Mouse (Mus musculus): Measurements from ENCODE around the gene Eif4a1. TPM values are rescaled to one million over a fixed set of nuclear protein-coding genes. Genes with fewer than 3 reads are reported as not detected.
"Not testable (repeated sequence)": the region's sequence is repeated elsewhere in the genome, so short reads cannot be mapped to it uniquely, and the experiment has no call there.

Gene Eif4a1
- polyA plus RNA-seq, 1 experiment from 2014 or later = 555 TPM

DNA sequence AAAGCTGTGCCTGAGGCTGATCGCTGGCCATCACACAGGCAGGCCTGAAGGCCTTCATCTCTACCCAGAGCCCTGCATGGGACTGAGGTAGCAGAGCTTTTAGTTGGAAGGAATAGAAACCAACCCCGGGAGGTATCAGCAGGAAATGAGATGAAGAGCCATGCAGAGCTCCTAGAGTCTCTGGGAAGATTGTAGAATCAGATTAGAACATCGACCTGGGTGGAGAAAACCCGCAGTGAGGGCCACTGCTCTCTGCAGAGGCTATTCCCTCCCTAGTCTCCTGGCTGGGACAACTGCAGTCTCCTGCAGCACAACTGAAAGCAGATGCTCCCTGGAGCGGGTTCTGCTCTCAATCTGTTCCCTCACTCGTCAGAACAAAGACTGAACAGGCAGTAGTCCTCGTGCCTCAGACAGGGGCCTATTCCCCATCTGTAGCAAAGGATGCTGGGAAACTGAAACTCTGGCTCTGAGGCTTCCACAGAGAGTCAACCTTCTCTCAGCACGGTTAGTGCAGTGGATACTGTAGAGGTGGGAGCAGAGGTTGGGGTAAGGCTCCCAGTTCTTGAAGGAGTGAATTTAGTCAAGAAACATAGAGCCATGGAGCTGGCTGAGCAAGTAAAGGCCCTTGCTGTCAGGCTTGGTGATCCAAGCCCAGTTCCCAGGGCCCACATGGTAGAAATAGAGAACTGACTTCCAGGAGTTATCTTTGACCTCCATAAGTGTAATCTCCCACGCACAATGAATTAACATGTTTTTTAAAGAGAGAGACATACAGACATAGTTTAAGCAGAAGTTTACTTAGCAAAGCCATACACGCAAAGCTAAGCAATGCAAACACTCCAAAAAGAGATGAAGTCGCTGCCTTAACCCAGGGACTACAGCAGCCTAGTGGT, 37.6 kb upstream of the Eif4a1 start:
- ATAC-seq (ENCODE audit: low FRiP score) = no peak
- no peak overlapping the region for H3K27ac ChIP-seq
- no peaks in the 10 kb centered on the region for H3K36me3 ChIP-seq
- no peaks in the 10 kb centered on the region for H3K9me3 ChIP-seq (replicated peaks)
- H3K4me3 ChIP-seq = no peak overlapping the region
- WGBS = 47% methylated on average over 11 of the region's 11 CpGs
- H3K27me3 ChIP-seq = 0 out of 2 replicates have a peak, but pooled peaks cover 2% of the 10 kb centered on the region
- no peak overlapping the region for H3K4me2 ChIP-seq (replicated peaks)
- no peaks in the 10 kb centered on the region for H3K4me1 ChIP-seq
- H3K9ac ChIP-seq = no peak overlapping the region

DNA sequence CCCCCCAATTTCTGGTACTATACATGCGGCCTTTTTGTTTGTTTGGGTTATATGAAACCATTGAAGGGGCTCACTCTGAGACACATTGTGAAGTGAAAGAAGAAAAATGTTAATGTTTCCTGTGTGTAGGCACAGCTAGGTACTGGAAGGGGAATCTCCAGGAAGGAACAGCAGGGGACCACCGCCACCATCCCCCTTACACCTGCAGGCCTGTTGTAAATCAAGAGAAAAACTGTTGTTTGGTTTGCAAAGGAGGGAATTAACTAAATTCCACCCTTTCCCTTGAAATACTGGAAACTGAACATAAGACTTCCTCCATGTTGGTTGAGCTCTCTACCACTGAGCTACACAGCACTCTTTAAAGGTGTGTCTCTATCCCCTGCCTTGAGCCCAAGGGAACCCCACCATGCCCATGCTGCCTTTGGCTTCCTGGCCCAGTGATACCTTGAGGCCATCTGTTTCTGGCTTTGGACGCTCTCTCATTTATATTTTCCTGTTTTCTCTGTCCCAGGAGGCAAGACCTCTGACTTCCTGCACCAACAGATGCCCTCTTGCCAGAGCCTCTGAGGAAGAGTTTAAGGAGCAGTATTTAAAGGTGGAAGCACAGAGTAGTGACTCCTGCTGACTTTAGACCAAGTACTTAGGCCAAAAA, 36.5 kb upstream of the Eif4a1 start:
- ATAC-seq (ENCODE audit: low FRiP score) = no peak
- H3K9ac ChIP-seq = no peak overlapping the region
- no peak overlapping the region for H3K4me2 ChIP-seq (replicated peaks)
- no peaks in the 10 kb centered on the region for H3K36me3 ChIP-seq
- no peaks in the 10 kb centered on the region for H3K9me3 ChIP-seq (replicated peaks)
- no peak overlapping the region for H3K27ac ChIP-seq
- WGBS = 77% methylated on average over 3 of the region's 3 CpGs
- 0 out of 2 replicates have a peak, but pooled peaks cover 2% of the 10 kb centered on the region for H3K27me3 ChIP-seq
- no peaks in the 10 kb centered on the region for H3K4me1 ChIP-seq
- no peak overlapping the region for H3K4me3 ChIP-seq

DNA sequence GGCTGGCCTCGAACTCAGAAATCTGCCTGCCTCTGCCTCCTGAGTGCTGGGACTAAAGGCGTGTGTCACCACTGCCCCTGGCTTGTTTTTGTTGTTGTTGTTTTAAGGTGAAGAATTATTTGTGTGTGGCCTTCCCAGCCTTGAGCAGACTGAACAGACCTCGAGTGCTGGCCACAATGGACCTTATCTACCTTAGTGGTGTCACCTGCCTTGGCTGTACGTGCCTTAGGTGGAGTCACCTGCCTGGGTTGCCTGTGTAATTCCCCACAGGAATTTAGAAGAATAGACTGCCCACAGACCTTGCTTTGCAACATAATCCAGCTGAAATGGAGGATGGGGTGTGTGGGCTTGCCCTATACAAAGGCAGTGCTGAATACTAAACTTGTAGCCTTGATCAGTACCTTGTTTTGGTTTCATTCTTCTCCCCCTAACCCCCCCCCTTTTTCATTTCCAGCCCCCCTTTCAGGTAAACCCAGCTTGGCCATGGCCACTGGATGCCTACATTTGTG, 35.7 kb upstream of the Eif4a1 start:
- no peak overlapping the region for H3K9ac ChIP-seq
- 81% methylated on average over 4 of the region's 4 CpGs for WGBS
- no peaks in the 10 kb centered on the region for H3K9me3 ChIP-seq (replicated peaks)
- H3K4me1 ChIP-seq = no peaks in the 10 kb centered on the region
- no peak overlapping the region for H3K4me2 ChIP-seq (replicated peaks)
- H3K4me3 ChIP-seq = no peak overlapping the region
- H3K27ac ChIP-seq = no peak overlapping the region
- H3K36me3 ChIP-seq = no peaks in the 10 kb centered on the region
- no peak for ATAC-seq (ENCODE audit: low FRiP score)
- no peaks in the 10 kb centered on the region for H3K27me3 ChIP-seq

DNA sequence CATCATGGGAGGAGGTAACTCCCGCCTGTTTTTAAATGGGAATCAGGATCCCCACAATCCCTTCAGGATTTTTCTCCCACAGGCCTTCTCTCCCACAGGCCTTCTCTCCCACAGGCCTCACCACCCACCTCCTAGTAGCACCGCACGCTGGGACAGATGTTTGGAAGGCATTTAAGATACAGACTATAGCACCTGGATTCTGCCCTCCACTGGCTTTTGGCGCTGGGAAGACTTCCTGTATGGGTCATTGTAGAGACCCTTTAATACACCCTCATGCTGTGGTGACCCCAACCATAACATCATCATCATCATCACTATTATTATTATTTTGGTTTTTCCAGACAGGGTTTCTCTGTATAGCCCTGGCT, 35.2 kb upstream of the Eif4a1 start:
- Histone ChIP-seq H3K4me1 (no peaks in the 10 kb centered on the region), H3K27ac (no peak overlapping the region), H3K27me3 (no peaks in the 10 kb centered on the region), H3K9ac (no peak overlapping the region), H3K4me3 (no peak overlapping the region), H3K4me2 (replicated peaks) (no peak overlapping the region), H3K9me3 (replicated peaks) (no peaks in the 10 kb centered on the region), H3K36me3 (no peaks in the 10 kb centered on the region)
- 84% methylated on average over 4 of the region's 4 CpGs for WGBS
- ATAC-seq (ENCODE audit: low FRiP score) = no peak

DNA sequence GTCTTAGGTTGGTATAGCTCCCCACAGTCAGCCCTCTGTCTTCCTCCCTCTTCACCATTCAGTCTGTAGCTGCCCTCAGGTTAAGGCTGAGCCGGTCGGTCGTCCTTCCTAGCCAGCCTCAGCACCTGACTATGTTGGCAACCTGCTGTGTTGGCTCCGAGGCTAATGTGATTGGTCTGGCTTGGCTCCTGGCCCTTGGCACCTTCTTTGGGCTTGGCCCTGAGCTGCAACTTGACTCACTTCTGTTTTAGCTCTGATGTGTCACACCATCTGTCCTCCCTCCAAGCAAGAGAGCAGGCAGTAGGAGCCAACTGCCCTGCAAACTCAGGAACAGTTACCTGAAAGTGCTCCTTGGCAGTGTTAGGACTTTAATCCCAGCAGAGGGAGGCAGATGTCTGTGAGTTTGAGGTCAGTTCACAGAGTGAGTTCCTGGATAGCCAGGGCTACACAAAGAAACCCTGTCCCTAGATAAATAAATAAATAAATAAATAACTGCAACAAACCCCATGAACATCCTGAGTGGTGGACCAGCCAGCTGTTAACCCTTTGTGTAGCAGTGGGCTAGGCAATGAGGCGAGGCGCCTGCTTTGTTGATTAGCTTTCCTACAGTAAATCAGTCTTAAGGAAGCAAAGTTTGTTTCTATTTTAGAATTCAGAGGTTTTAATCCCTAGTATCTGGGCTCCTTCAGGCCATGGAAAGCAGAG, 34.7 kb upstream of the Eif4a1 start:
- no peak for ATAC-seq (ENCODE audit: low FRiP score)
- H3K4me3 ChIP-seq = no peak overlapping the region
- 49% methylated on average over 6 of the region's 6 CpGs for WGBS
- H3K36me3 ChIP-seq = no peaks in the 10 kb centered on the region
- H3K27me3 ChIP-seq = no peaks in the 10 kb centered on the region
- H3K27ac ChIP-seq = no peak overlapping the region
- H3K4me2 ChIP-seq (replicated peaks) = no peak overlapping the region
- no peaks in the 10 kb centered on the region for H3K9me3 ChIP-seq (replicated peaks)
- H3K4me1 ChIP-seq = no peaks in the 10 kb centered on the region
- H3K9ac ChIP-seq = no peak overlapping the region

DNA sequence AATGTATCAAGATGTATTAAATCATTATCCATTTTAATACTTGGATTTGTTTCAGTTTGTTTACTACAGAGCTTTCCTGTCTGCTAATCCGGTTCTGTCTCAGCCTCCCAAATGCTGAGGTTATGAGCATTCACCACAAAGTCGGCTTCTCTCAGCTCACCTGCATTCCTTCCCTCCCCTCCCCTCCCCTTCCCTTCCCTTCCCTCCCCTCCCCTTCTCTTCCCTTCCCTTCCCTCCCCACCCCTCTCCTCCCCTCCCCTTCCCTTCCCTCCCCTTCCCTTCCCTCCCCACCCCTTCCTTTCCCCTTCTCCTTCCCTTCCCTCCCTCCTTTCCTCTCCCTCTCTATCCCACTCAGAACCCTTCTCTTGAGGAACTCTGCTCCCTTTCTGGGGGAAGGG, 32.4 kb upstream of the Eif4a1 start:
- H3K4me1 ChIP-seq = no peaks in the 10 kb centered on the region
- ATAC-seq (ENCODE audit: low FRiP score) = no peak
- no peaks in the 10 kb centered on the region for H3K9me3 ChIP-seq (replicated peaks)
- no peak overlapping the region for H3K4me3 ChIP-seq
- no peaks in the 10 kb centered on the region for H3K27me3 ChIP-seq
- whole genome bisulfite sequencing = 45% methylated on average over 2 of the region's 2 CpGs
- H3K36me3 ChIP-seq = no peaks in the 10 kb centered on the region
- no peak overlapping the region for H3K9ac ChIP-seq
- no peak overlapping the region for H3K4me2 ChIP-seq (replicated peaks)
- H3K27ac ChIP-seq = no peak overlapping the region

DNA sequence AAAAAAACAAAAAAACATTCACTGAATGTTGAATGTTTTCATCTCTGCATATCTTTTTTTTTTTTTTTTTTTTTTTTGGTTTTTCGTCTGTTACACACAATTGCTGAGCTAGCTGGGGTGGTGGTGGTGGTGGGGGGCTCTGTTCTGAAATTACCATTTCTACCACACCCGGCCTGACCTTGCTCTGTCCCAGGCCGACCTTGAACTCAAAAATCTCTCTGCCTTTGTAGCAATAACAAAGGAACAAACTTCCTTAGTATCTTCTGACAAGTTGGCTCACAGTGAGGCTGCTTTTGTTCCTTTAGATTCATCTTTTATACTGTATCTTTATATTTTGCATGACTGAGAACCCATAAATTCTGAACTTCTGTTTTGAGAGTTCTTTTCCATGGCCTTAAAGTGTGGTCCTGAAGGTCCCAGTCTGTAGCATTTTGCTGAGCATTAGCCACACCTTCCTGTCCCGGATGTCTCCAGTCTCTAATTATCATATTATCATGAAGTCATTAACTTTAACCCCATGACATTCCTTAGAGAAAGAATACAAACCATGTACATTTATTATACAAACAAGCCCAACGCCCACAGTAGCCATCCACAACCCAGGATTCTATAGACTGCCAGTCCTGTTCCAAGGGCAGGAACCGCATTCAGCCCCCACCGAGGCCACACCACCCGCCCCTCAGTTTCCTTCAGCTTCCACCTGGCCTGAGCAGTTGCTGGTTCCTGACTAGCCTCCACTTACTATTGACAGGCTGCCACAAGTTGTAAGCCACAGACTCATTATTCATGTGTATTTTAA, 31.8 kb upstream of the Eif4a1 start:
- no peak overlapping the region for H3K27ac ChIP-seq
- no peak overlapping the region for H3K9ac ChIP-seq
- 70% methylated on average over 8 of the region's 8 CpGs for whole genome bisulfite sequencing
- no peak overlapping the region for H3K4me3 ChIP-seq
- H3K9me3 ChIP-seq (replicated peaks) = no peaks in the 10 kb centered on the region
- no peak overlapping the region for H3K4me2 ChIP-seq (replicated peaks)
- no peak for ATAC-seq (ENCODE audit: low FRiP score)
- no peaks in the 10 kb centered on the region for H3K4me1 ChIP-seq
- H3K27me3 ChIP-seq = no peaks in the 10 kb centered on the region
- no peaks in the 10 kb centered on the region for H3K36me3 ChIP-seq

DNA sequence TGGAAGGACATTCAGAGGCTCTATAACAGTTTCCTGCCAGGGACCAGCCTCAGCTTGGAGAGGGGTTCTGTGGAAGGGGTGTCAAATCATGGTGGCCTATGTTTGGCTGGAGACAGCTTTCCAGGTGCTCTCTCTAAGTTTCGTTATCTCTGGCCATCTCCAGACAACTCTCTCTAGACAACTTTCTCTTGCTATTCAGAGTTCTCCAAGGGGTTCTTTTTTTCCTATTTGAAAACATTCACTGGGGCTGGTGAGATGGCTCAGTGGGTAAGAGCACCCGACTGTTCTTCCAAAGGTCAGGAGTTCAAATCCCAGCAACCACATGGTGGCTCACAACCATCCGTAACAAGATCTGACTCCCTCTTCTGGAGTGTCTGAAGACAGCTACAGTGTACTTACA, 31.2 kb upstream of the Eif4a1 start:
- not testable (repeated sequence) for ATAC-seq (ENCODE audit: low FRiP score); H3K27me3 ChIP-seq; H3K4me2 ChIP-seq (replicated peaks); H3K4me1 ChIP-seq; H3K4me3 ChIP-seq; H3K27ac ChIP-seq; H3K9ac ChIP-seq; H3K9me3 ChIP-seq (replicated peaks); H3K36me3 ChIP-seq
- WGBS = 57% methylated on average over 3 of the region's 3 CpGs

DNA sequence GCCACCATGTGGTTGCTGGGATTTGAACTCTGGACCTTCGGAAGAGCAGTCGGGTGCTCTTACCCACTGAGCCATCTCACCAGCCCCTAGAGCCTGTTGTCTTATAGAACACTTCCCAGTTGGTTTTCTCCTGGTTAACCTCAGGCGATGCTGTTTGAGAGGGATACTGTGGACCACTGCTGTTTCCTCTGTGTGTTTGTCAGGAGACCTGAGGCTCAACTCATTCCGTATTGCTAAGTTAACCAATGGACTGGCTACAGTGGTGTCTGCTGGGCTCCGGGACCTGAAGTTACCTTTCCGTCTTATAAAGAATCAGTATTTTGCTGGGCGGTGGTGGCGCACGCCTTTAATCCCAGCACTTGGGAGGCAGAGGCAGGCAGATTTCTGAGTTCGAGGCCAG, 30.7 kb upstream of the Eif4a1 start:
- H3K9me3 ChIP-seq (replicated peaks); H3K9ac ChIP-seq; ATAC-seq (ENCODE audit: low FRiP score); H3K4me3 ChIP-seq; H3K36me3 ChIP-seq; H3K27me3 ChIP-seq; H3K27ac ChIP-seq; H3K4me2 ChIP-seq (replicated peaks); H3K4me1 ChIP-seq: not testable (repeated sequence)
- WGBS = 91% methylated on average over 10 of the region's 10 CpGs

DNA sequence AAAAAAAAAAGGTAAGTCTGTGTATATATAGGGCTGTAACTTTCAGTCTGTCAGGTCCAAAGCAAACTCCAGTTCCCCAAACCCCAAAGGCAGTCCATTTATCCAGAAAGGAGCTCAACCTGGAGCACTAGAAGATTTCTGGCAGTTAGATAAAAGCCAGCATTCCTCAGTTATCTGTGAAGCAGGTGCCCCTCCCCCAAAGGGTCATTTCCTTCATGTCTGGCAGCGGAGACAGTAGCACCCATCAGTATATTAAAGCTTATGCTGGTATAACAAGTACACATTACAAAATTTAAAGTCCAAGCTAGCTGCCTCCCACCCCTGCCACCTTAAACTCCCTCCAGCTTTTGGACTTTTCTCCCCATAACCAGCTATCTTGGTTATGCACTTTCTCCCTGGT, 27.4 kb upstream of the Eif4a1 start:
- WGBS = 86% methylated on average over 1 of the region's 1 CpGs
- H3K9me3 ChIP-seq (replicated peaks) = no peaks in the 10 kb centered on the region
- H3K9ac ChIP-seq = no peak overlapping the region
- no peaks in the 10 kb centered on the region for H3K36me3 ChIP-seq
- peaks cover 2% of the 10 kb centered on the region; the same call in 1 of the 2 replicates for H3K27me3 ChIP-seq
- H3K4me2 ChIP-seq (replicated peaks) = no peak overlapping the region
- peaks cover 13% of the 10 kb centered on the region for H3K4me1 ChIP-seq
- no peak for ATAC-seq (ENCODE audit: low FRiP score)
- H3K4me3 ChIP-seq = no peak overlapping the region
- H3K27ac ChIP-seq = no peak overlapping the region

DNA sequence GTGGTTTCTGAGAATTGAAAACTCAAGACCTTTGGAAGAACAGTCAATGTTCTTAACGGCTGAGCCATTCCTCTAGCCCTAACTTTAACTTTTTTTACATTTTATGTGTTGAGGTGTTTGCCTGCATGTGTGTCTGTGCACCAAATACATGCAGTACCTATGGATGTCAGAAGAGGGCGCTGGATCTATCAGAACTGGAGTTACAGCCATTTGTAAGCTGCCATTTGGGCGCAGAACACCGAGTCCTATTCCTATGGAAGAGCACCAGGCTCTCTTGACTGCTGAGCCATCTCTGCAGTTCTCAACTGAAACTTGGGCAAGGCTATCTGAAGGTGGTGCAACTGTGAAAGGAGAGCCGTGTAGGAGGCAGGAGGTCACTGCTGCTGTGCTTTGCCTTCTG, 26.4 kb upstream of the Eif4a1 start:
- Histone ChIP-seq H3K27ac (no peak overlapping the region), H3K9ac (no peak overlapping the region), H3K27me3 (peaks cover 2% of the 10 kb centered on the region; the same call in 1 of the 2 replicates), H3K4me2 (replicated peaks) (no peak overlapping the region), H3K4me3 (no peak overlapping the region), H3K4me1 (peaks cover 13% of the 10 kb centered on the region), H3K36me3 (no peaks in the 10 kb centered on the region), H3K9me3 (replicated peaks) (no peaks in the 10 kb centered on the region)
- WGBS = 65% methylated on average over 5 of the region's 5 CpGs
- no peak for ATAC-seq (ENCODE audit: low FRiP score)

DNA sequence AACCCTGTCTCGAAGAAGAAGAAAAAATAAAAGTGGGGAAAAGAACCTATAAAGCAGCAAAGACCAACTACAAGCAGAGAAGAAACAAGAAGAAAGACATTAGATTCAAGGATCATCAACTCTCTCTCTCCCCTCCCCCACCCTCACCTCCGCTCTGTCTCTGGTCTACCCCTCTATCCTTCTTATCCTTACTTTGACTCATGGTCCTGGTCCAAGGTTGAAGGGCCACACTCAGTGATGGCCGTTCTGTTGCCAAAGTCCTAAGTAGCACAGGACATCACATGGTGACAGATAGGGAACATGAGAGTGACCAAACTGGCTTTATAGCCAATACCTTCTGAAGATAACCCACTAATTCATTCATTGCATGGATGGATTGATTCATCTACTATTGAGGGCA, 25.2 kb upstream of the Eif4a1 start:
- Histone ChIP-seq H3K27ac (no peak overlapping the region), H3K9me3 (replicated peaks) (no peaks in the 10 kb centered on the region), H3K4me3 (no peak overlapping the region), H3K9ac (no peak overlapping the region), H3K36me3 (no peaks in the 10 kb centered on the region), H3K4me1 (peaks cover 13% of the 10 kb centered on the region), H3K27me3 (peaks cover 7% of the 10 kb centered on the region; the same call in 1 of the 2 replicates), H3K4me2 (replicated peaks) (no peak overlapping the region)
- ATAC-seq (ENCODE audit: low FRiP score) = no peak
- 88% methylated on average over 3 of the region's 3 CpGs for WGBS
